Mouse (Mus musculus) intestine, embryonic 15.5 days (tissue): ENCODE measurements around the gene Ppip5k2. TPM values are rescaled to one million over a fixed set of nuclear protein-coding genes. Genes with fewer than 3 reads are reported as not detected.

Source experiments
- polyA plus RNA-seq: library from polyadenylated mRNA; unstranded; fragments of >200 nt; fragmentation: Nextera tagmentation; extraction: Ambion mirVana; gene quantifications from 2 replicates; pipeline ENCODE4 v1.2.1, GENCODE M21; 2015

The Ppip5k2 gene
- polyA plus RNA-seq, 1 experiment from 2014 or later: 37.9 TPM

Other genes starting within 250 kb of the Ppip5k2 start
- gene D1Ertd622e, start 108.3 kb downstream of the Ppip5k2 start, polyA plus RNA-seq: 17.9 and 20.0 TPM in 2 replicates
- 14.6 and 15.8 TPM in 2 replicates for gene Gin1, start 239 bp downstream of the Ppip5k2 start, polyA plus RNA-seq